Mouse (Mus musculus) liver, postnatal 0 days (tissue): ENCODE measurements around the gene Tgm2. TPM values are rescaled to one million over a fixed set of nuclear protein-coding genes. Genes with fewer than 3 reads are reported as not detected.

Source experiments
- ATAC-seq: fragments of 200-750 bp; cut with Nextera tagmentation; 2 replicates; pipeline ENCODE4 v1.8.0; 2017; ENCODE audit warnings: mild to moderate bottlenecking, moderate library complexity
- DNase-seq: peaks from one replicate; pipeline ENCODE4 v3.0.0-alpha.2; 2016
- H3K27ac ChIP-seq: fragments of 300-500 bp; sonication (generic); 2 replicates; pipeline ENCODE4 v1.5.1; 2014; ENCODE audit warnings: antibody characterized with exemption, moderate library complexity, mild to moderate bottlenecking, low read depth
- H3K27me3 ChIP-seq: fragments of 300-500 bp; sonication (generic); 2 replicates; pipeline ENCODE4 v1.6.1; 2014; ENCODE audit warnings: low read length, control low read depth, mixed read lengths; ENCODE audit not compliant: insufficient read depth
- H3K36me3 ChIP-seq: fragments of 300-500 bp; sonication (generic); replicated peaks from 2 replicates; pipeline ENCODE4 v1.6.1; 2014; ENCODE audit warnings: mild to moderate bottlenecking, control low read depth, low read length, moderate library complexity, mixed read lengths; ENCODE audit not compliant: insufficient read depth
- H3K4me1 ChIP-seq: fragments of 300-500 bp; sonication (generic); 2 replicates; pipeline ENCODE4 v1.6.1; 2014; ENCODE audit warnings: antibody characterized with exemption, mild to moderate bottlenecking, control low read depth; ENCODE audit not compliant: insufficient read depth
- H3K4me2 ChIP-seq: fragments of 300-500 bp; sonication (generic); 2 replicates; pipeline ENCODE4 v1.6.1; 2014; ENCODE audit warnings: low read depth, mild to moderate bottlenecking, low read length, moderate library complexity, mixed read lengths
- H3K4me3 ChIP-seq: fragments of 300-500 bp; sonication (generic); 2 replicates; pipeline ENCODE4 v1.5.1; 2014; ENCODE audit warnings: low read depth, low read length
- H3K9ac ChIP-seq: fragments of 300-500 bp; sonication (generic); replicated peaks from 2 replicates; pipeline ENCODE4 v1.6.1; 2014; ENCODE audit warnings: mild to moderate bottlenecking, moderate library complexity
- H3K9me3 ChIP-seq: fragments of 300-500 bp; sonication (generic); 2 replicates; pipeline ENCODE4 v1.6.1; 2016; ENCODE audit warnings: mild to moderate bottlenecking, control low read depth, low read length, mixed read lengths
- CTCF ChIP-seq: sonication (generic); IDR thresholded peaks from 2 replicates; pipeline ENCODE4 v1.5.1; 2016; ENCODE audit warnings: antibody characterized with exemption, low read depth
- EP300 ChIP-seq: IDR thresholded peaks from 2 replicates; pipeline ENCODE4 v1.6.1; 2016; ENCODE audit warnings: antibody characterized with exemption, low read depth, mild to moderate bottlenecking
- WGBS: fragments of 180-500 bp; shearing (Covaris S2); extraction: QIAGEN DNeasy Blood & Tissue Kit; methylation state at CpG from one replicate; pipeline ENCODE4 v1.1.7; 2014; ENCODE audit not compliant: insufficient replicate concordance; 5-methylcytosine and 5-hydroxymethylcytosine counted together
- polyA plus RNA-seq: library from polyadenylated mRNA; unstranded; fragments of >200 nt; fragmentation: Nextera tagmentation; extraction: Ambion mirVana; gene quantifications from 2 replicates; pipeline ENCODE4 v1.2.1, GENCODE M21; 2015

Gene Tgm2
- polyA plus RNA-seq, 1 experiment from 2014 or later, result 59.7 TPM

DNA sequence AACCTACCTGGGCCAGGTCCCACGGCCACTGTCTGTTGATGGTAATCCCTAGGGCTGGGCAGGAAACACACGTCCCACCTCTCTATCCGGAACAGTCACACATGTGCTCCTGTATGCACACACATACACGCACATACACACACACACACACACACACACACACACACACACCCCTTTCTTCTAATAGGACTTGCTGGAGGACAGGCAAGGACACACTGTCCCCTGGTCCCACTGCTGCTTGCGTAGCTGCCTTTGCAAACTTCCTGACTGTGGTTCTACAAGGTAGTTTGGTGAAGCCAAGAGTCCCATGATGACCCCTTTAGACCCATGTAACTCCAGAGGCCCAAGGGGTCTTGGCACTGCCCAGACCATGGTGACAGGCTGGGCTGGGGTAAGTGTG is 5.6 kb downstream of the Tgm2 start:
- H3K27me3 ChIP-seq, result no peaks in the 10 kb centered on the region
- TF ChIP-seq EP300, result no peak
- TF ChIP-seq CTCF, result no peak
- peaks cover 60% of the 10 kb centered on the region for H3K36me3 ChIP-seq
- peak overlapping the region; percentile 44 for H3K9ac ChIP-seq
- no peak overlapping the region for H3K4me3 ChIP-seq
- H3K9me3 ChIP-seq, result no peaks in the 10 kb centered on the region
- peak overlapping the region; percentile 88 for H3K27ac ChIP-seq
- 76% methylated on average over 5 of the region's 5 CpGs for WGBS
- DNase-seq (no peak), ATAC-seq (no peak)
- peak overlapping the region; percentile 87 for H3K4me2 ChIP-seq
- H3K4me1 ChIP-seq, result peaks cover 57% of the 10 kb centered on the region

DNA sequence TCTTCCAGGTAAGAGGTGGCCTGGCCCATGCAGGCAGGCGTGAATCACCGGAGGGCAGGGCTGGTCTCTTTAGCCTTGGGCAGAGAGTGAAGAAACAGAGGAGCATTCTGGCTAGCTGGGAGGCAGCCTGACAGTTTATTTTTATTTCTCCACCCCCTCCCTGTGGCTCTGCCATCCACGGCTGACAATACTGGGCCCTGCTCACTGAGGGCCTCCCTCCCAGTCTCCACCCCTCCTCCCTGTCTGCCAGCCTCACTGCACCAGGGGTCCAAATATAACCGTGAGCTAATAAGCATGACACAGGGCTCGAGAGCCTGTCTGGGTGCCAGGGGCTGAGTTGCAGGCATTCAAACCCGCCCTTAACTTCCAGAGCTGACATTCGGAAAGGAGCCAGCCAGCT is 6.6 kb downstream of the Tgm2 start:
- TF ChIP-seq CTCF (no peak), EP300 (no peak)
- Histone ChIP-seq H3K9me3 (no peaks in the 10 kb centered on the region), H3K27me3 (no peaks in the 10 kb centered on the region), H3K4me2 (no peak overlapping the region), H3K36me3 (peaks cover 71% of the 10 kb centered on the region), H3K4me1 (peaks cover 48% of the 10 kb centered on the region), H3K9ac (no peak overlapping the region), H3K27ac (0 out of 2 replicates have a peak overlapping the region, but pooled peaks have one; percentile 22), H3K4me3 (no peak overlapping the region)
- 59% methylated on average over 7 of the region's 7 CpGs for WGBS
- DNase-seq (no peak), ATAC-seq (no peak)

DNA sequence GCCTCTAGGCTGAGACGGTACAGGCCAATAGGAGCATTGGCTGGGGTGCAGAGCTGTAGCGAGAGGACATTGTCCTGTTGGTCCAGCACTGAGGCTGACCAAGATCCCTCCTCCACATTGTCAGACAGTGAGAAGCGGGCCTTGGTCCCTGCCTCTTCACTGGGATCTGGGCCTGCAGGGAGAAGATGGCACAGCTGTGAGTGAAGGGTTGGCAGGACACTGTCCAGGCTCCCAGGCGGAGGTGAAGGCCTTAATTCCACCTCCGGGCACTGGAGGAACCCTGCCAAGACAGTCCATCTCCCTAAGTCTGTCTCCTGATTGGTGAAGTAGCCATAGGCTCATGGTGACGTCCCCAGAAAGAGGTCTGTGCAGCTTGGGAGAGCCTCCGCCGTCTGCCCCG is 7.5 kb downstream of the Tgm2 start:
- H3K27me3 ChIP-seq, result no peaks in the 10 kb centered on the region
- TF ChIP-seq EP300 (no peak), CTCF (no peak)
- H3K4me2 ChIP-seq, result no peak overlapping the region
- DNase-seq, result no peak
- H3K9me3 ChIP-seq, result no peaks in the 10 kb centered on the region
- 96% methylated on average over 9 of the region's 9 CpGs for WGBS
- no peak overlapping the region for H3K4me3 ChIP-seq
- peaks cover 76% of the 10 kb centered on the region for H3K36me3 ChIP-seq
- H3K4me1 ChIP-seq, result peaks cover 40% of the 10 kb centered on the region
- no peak overlapping the region for H3K27ac ChIP-seq
- no peak for ATAC-seq
- H3K9ac ChIP-seq, result no peak overlapping the region

DNA sequence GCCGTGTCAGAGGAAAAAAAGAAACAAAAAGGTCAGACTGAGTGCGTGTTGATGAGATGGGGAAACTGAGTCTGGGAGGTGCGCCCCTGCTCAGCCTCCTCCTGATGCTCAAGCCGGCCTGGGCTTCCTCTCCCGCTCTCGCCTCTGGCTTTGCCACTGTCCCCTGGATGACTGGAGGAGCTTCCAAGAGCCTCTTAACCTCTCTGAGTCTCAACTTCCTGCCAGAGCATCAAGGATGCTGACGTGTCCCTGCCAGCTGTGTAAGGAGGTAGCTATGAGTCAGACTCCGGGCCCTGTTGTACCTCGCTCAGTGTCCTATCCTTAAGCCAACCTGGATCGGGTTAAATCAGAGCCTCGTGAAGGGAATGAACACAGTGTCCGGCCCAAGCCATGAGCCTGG is 8.5 kb downstream of the Tgm2 start:
- no peak overlapping the region for H3K4me2 ChIP-seq
- H3K4me3 ChIP-seq, result no peak overlapping the region
- ATAC-seq, result no peak
- peaks cover 32% of the 10 kb centered on the region for H3K4me1 ChIP-seq
- 79% methylated on average over 12 of the region's 12 CpGs for WGBS
- H3K9ac ChIP-seq, result no peak overlapping the region
- DNase-seq, result no peak
- no peak overlapping the region for H3K27ac ChIP-seq
- no peak for TF ChIP-seq CTCF
- TF ChIP-seq EP300, result no peak
- peaks cover 86% of the 10 kb centered on the region for H3K36me3 ChIP-seq
- no peaks in the 10 kb centered on the region for H3K9me3 ChIP-seq
- H3K27me3 ChIP-seq, result no peaks in the 10 kb centered on the region

DNA sequence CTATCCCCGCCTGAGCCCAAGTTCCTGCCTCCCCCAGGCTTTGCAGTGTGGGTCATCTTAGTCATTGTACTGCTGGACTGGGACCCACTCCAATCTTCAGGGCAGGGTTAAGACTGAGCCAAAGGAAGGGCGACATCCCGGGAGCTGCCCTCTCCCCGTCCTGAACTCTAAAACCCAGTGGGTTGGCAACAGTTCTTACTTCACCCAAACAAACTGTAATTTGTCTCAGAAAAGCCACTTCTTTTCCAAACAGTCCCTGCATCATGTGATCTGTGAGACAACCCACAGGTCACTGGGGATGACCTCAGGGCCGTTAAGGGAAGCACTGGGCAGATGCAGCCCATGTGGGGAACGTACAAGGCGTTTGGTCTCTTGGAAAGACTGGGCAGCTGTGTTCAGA is 10.0 kb downstream of the Tgm2 start:
- 47% methylated on average over 7 of the region's 7 CpGs for WGBS
- ATAC-seq, result peak; percentile 26; the same call in 1 of the 2 replicates
- Histone ChIP-seq H3K36me3 (peaks cover 93% of the 10 kb centered on the region), H3K4me1 (peaks cover 17% of the 10 kb centered on the region), H3K9me3 (no peaks in the 10 kb centered on the region), H3K9ac (no peak overlapping the region), H3K4me2 (no peak overlapping the region), H3K4me3 (no peak overlapping the region), H3K27me3 (no peaks in the 10 kb centered on the region), H3K27ac (peak overlapping the region; percentile 59)
- peak; percentile 31; the same call in 1 of the 2 replicates for TF ChIP-seq EP300
- no peak for TF ChIP-seq CTCF
- DNase-seq, result no peak

DNA sequence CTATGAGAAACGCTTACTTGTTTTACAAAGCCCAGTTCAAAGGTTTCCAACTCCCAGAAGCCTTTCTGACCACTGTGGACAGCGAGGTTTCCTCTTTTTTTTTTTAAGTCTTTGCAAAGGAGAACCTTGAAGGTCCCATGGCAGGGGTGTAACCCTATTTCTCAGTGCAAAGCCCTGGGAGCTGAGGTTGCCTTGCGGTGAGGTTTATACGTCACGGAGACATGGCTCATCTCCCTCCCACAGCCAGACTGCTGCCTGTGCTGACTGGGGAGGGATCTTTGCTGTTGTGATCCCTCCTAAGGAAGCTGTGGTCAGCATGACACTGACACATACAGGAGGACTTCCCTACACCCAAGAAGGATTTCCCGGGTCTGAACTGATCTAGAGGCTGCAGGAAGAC is 13.2 kb downstream of the Tgm2 start:
- H3K36me3 ChIP-seq, result peaks cover 80% of the 10 kb centered on the region
- H3K4me1 ChIP-seq, result peaks cover 24% of the 10 kb centered on the region

DNA sequence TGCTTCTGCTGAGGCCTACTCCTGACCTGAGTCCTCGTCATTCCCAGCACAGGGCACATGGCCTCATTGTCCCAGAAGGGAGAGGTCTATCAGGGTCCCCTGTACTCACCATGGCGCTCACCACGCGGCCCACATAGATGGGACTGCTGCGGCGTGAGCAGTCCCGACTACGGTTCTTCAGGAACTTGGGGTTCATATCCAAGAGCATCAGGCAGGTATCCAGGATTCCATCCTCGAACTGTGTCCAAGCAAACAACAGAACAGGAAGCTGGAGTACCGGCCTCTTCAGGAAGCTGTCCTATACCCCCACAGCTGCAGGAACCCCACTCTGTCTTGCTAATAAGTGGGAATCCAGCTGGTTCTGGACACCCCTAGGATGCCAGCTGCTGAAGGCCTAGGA is 13.9 kb downstream of the Tgm2 start:
- Histone ChIP-seq H3K4me1 (peaks cover 24% of the 10 kb centered on the region), H3K27ac (no peak overlapping the region), H3K9ac (no peak overlapping the region), H3K27me3 (no peaks in the 10 kb centered on the region), H3K9me3 (no peaks in the 10 kb centered on the region), H3K4me2 (no peak overlapping the region), H3K36me3 (peaks cover 81% of the 10 kb centered on the region), H3K4me3 (no peak overlapping the region)
- TF ChIP-seq EP300, result no peak
- no peak for TF ChIP-seq CTCF
- ATAC-seq (no peak), DNase-seq (no peak)
- WGBS, result 86% methylated on average over 10 of the region's 10 CpGs

More for the DNA sequence above, 13.2 kb downstream of the Tgm2 start:
- Histone ChIP-seq H3K9me3 (no peaks in the 10 kb centered on the region), H3K4me2 (no peak overlapping the region), H3K4me3 (no peak overlapping the region), H3K9ac (no peak overlapping the region), H3K27me3 (no peaks in the 10 kb centered on the region), H3K27ac (peak overlapping the region; percentile 11; the same call in 1 of the 2 replicates)
- ATAC-seq (peak; percentile 29), DNase-seq (peak; percentile 49)
- WGBS, result 34% methylated on average over 6 of the region's 6 CpGs
- TF ChIP-seq CTCF, result no peak
